Mouse (Mus musculus) ES-Bruce4 (cell line): ENCODE measurements around the gene Btnl9.

ENCODE experiments used
- CTCF ChIP-seq: IDR thresholded peaks from one replicate; pipeline ENCODE4 v1.8.1; 2011; ENCODE audit warnings: low read depth, low read length
- POLR2A ChIP-seq: IDR thresholded peaks from one replicate; pipeline ENCODE4 v1.8.1; 2011; ENCODE audit warnings: low read length; ENCODE audit not compliant: insufficient read depth

GRCm38 (mm10) chr11:49195819-49196322, 8.9 kb upstream of the Btnl9 start:
- TF ChIP-seq POLR2A: no peak
- TF ChIP-seq CTCF: no peak
